Mouse (Mus musculus) midbrain, embryonic 14.5 days (tissue): Measurements from ENCODE around the gene Tiam1. TPM values are rescaled to one million over a fixed set of nuclear protein-coding genes. Genes with fewer than 3 reads are reported as not detected.

Source experiments
- ATAC-seq: fragments of 200-750 bp; cut with Nextera tagmentation; 2 replicates; pipeline ENCODE4 v1.8.0; 2017; ENCODE audit warnings: moderate number of reproducible peaks, moderate library complexity; ENCODE audit not compliant: low FRiP score, low TSS enrichment
- DNase-seq: peaks from one replicate; pipeline ENCODE4 v3.0.0-alpha.2; 2015
- H3K27ac ChIP-seq: fragments of 300-500 bp; sonication (generic); replicated peaks from 2 replicates; pipeline ENCODE4 v1.5.1; 2014; ENCODE audit warnings: mild to moderate bottlenecking, low read depth, low read length, moderate library complexity
- H3K27me3 ChIP-seq: fragments of 300-500 bp; sonication (generic); 2 replicates; pipeline ENCODE4 v1.6.1; 2014; ENCODE audit warnings: low read length, control low read depth, mixed read lengths; ENCODE audit not compliant: control insufficient read depth, insufficient read depth
- H3K36me3 ChIP-seq: fragments of 300-500 bp; sonication (generic); 2 replicates; pipeline ENCODE4 v1.6.1; 2014; ENCODE audit warnings: low read length, control low read depth; ENCODE audit not compliant: control insufficient read depth, insufficient read depth
- H3K4me1 ChIP-seq: fragments of 300-500 bp; sonication (generic); 2 replicates; pipeline ENCODE4 v1.6.1; 2014; ENCODE audit warnings: mild to moderate bottlenecking, antibody characterized with exemption, low read length, control low read depth; ENCODE audit not compliant: control insufficient read depth, insufficient read depth
- H3K4me2 ChIP-seq: fragments of 300-500 bp; sonication (generic); 2 replicates; pipeline ENCODE4 v1.6.1; 2014; ENCODE audit warnings: mild to moderate bottlenecking, low read length, moderate library complexity
- H3K4me3 ChIP-seq: fragments of 300-500 bp; sonication (generic); replicated peaks from 2 replicates; pipeline ENCODE4 v1.5.1; 2014; ENCODE audit warnings: low read depth, low read length
- H3K9ac ChIP-seq: fragments of 300-500 bp; sonication (generic); replicated peaks from 2 replicates; pipeline ENCODE4 v1.6.1; 2014; ENCODE audit warnings: mild to moderate bottlenecking, low read length, moderate library complexity
- H3K9me3 ChIP-seq: fragments of 300-500 bp; sonication (generic); 2 replicates; pipeline ENCODE4 v1.6.1; 2016; ENCODE audit warnings: low read length, control low read depth, mixed read lengths; ENCODE audit not compliant: control insufficient read depth
- WGBS: fragments of 180-500 bp; shearing (Covaris S2); extraction: QIAGEN DNeasy Blood & Tissue Kit; methylation state at CpG from one replicate; pipeline ENCODE4 v1.1.7; 2014; 5-methylcytosine and 5-hydroxymethylcytosine counted together
- polyA plus RNA-seq: library from polyadenylated mRNA; unstranded; fragments of >200 nt; fragmentation: Nextera tagmentation; extraction: Ambion mirVana; gene quantifications from 2 replicates; pipeline ENCODE4 v1.2.1, GENCODE M21; 2014

The Tiam1 gene
- polyA plus RNA-seq, 1 experiment from 2014 or later = 34.6 TPM

GRCm38 (mm10) chr16:90141556-90141955 lies 2.0 kb downstream of the Tiam1 start:
- peak overlapping the region; percentile 81 for H3K9ac ChIP-seq
- peak overlapping the region; percentile 83 for H3K4me2 ChIP-seq
- H3K36me3 ChIP-seq = no peaks in the 10 kb centered on the region; the same call in 1 of the 2 replicates
- no peaks in the 10 kb centered on the region for H3K27me3 ChIP-seq
- no peak for ATAC-seq
- H3K4me3 ChIP-seq = peak overlapping the region; percentile 68
- peak; percentile 38 for DNase-seq
- H3K4me1 ChIP-seq = peaks cover 15% of the 10 kb centered on the region; the same call in 1 of the 2 replicates
- 20% methylated on average over 9 of the region's 9 CpGs for WGBS
- H3K27ac ChIP-seq = no peak overlapping the region
- no peaks in the 10 kb centered on the region; the same call in 1 of the 2 replicates for H3K9me3 ChIP-seq

GRCm38 (mm10) chr16:90140571-90140970 lies 3.0 kb downstream of the Tiam1 start:
- ATAC-seq (no peak), DNase-seq (no peak)
- Histone ChIP-seq H3K4me2 (no peak overlapping the region), H3K36me3 (no peaks in the 10 kb centered on the region; the same call in 1 of the 2 replicates), H3K9me3 (no peaks in the 10 kb centered on the region; the same call in 1 of the 2 replicates), H3K9ac (no peak overlapping the region), H3K27ac (no peak overlapping the region), H3K4me1 (peaks cover 15% of the 10 kb centered on the region; the same call in 1 of the 2 replicates), H3K4me3 (no peak overlapping the region), H3K27me3 (no peaks in the 10 kb centered on the region)
- 89% methylated on average over 10 of the region's 10 CpGs for WGBS

GRCm38 (mm10) chr16:90139696-90140095 lies 3.9 kb downstream of the Tiam1 start:
- no peaks in the 10 kb centered on the region; the same call in 1 of the 2 replicates for H3K36me3 ChIP-seq
- peaks cover 15% of the 10 kb centered on the region; the same call in 1 of the 2 replicates for H3K4me1 ChIP-seq
- no peak for ATAC-seq
- H3K4me2 ChIP-seq = no peak overlapping the region
- 65% methylated on average over 9 of the region's 9 CpGs for WGBS
- H3K9ac ChIP-seq = no peak overlapping the region
- no peaks in the 10 kb centered on the region; the same call in 1 of the 2 replicates for H3K9me3 ChIP-seq
- H3K27me3 ChIP-seq = no peaks in the 10 kb centered on the region
- no peak overlapping the region for H3K4me3 ChIP-seq
- no peak overlapping the region for H3K27ac ChIP-seq
- no peak for DNase-seq

- Histone ChIP-seq H3K9me3 (no peaks in the 10 kb centered on the region; the same call in 1 of the 2 replicates), H3K4me2 (no peak overlapping the region), H3K27ac (no peak overlapping the region), H3K4me1 (peaks cover 12% of the 10 kb centered on the region; the same call in 1 of the 2 replicates), H3K9ac (no peak overlapping the region), H3K36me3 (no peaks in the 10 kb centered on the region; the same call in 1 of the 2 replicates), H3K4me3 (no peak overlapping the region), H3K27me3 (no peaks in the 10 kb centered on the region)
- ATAC-seq (no peak), DNase-seq (no peak)
- WGBS = 88% methylated on average over 12 of the region's 12 CpGs
These were observed 5.4 kb downstream of the Tiam1 start for GRCm38 (mm10) chr16:90138151-90138550.

- 97% methylated on average over 23 of the region's 23 CpGs for WGBS
- Histone ChIP-seq H3K27me3 (no peaks in the 10 kb centered on the region), H3K4me1 (peaks cover 15% of the 10 kb centered on the region), H3K27ac (no peak overlapping the region), H3K9ac (no peak overlapping the region), H3K4me2 (no peak overlapping the region), H3K36me3 (no peaks in the 10 kb centered on the region; the same call in 1 of the 2 replicates), H3K9me3 (no peaks in the 10 kb centered on the region; the same call in 1 of the 2 replicates), H3K4me3 (no peak overlapping the region)
- ATAC-seq (no peak), DNase-seq (no peak)
These were observed 6.4 kb downstream of the Tiam1 start for GRCm38 (mm10) chr16:90137175-90137574.

- no peak for DNase-seq
- Histone ChIP-seq H3K36me3 (no peaks in the 10 kb centered on the region; the same call in 1 of the 2 replicates), H3K4me3 (no peak overlapping the region), H3K4me2 (no peak overlapping the region), H3K27me3 (no peaks in the 10 kb centered on the region), H3K9ac (no peak overlapping the region), H3K27ac (no peak overlapping the region), H3K9me3 (no peaks in the 10 kb centered on the region; the same call in 1 of the 2 replicates), H3K4me1 (peaks cover 9% of the 10 kb centered on the region)
- 93% methylated on average over 3 of the region's 3 CpGs for WGBS
- no peak for ATAC-seq
These were observed 8.0 kb downstream of the Tiam1 start for GRCm38 (mm10) chr16:90135580-90135979.

GRCm38 (mm10) chr16:90134351-90134750 lies 9.2 kb downstream of the Tiam1 start:
- Histone ChIP-seq H3K4me3 (no peak overlapping the region), H3K9ac (no peak overlapping the region), H3K27ac (no peak overlapping the region), H3K4me1 (peaks cover 8% of the 10 kb centered on the region), H3K27me3 (no peaks in the 10 kb centered on the region), H3K9me3 (no peaks in the 10 kb centered on the region; the same call in 1 of the 2 replicates), H3K4me2 (no peak overlapping the region), H3K36me3 (no peaks in the 10 kb centered on the region; the same call in 1 of the 2 replicates)
- 82% methylated on average over 7 of the region's 7 CpGs for WGBS
- no peak for ATAC-seq
- no peak for DNase-seq

- peaks cover 16% of the 10 kb centered on the region for H3K4me1 ChIP-seq
- 15% methylated on average over 7 of the region's 7 CpGs for WGBS
- no peaks in the 10 kb centered on the region; the same call in 1 of the 2 replicates for H3K9me3 ChIP-seq
- no peak overlapping the region for H3K9ac ChIP-seq
- H3K36me3 ChIP-seq = no peaks in the 10 kb centered on the region; the same call in 1 of the 2 replicates
- no peak overlapping the region for H3K4me3 ChIP-seq
- no peak for DNase-seq
- no peak overlapping the region for H3K27ac ChIP-seq
- no peak overlapping the region for H3K4me2 ChIP-seq
- ATAC-seq = no peak
- no peaks in the 10 kb centered on the region for H3K27me3 ChIP-seq
These were observed 10.8 kb downstream of the Tiam1 start for GRCm38 (mm10) chr16:90132816-90133215.

- peak; percentile 54 for DNase-seq
- no peaks in the 10 kb centered on the region for H3K27me3 ChIP-seq
- H3K9ac ChIP-seq = no peak overlapping the region
- H3K4me1 ChIP-seq = peaks cover 16% of the 10 kb centered on the region
- no peak overlapping the region for H3K4me3 ChIP-seq
- no peak overlapping the region for H3K27ac ChIP-seq
- WGBS = 3% methylated on average over 10 of the region's 10 CpGs
- H3K9me3 ChIP-seq = no peaks in the 10 kb centered on the region; the same call in 1 of the 2 replicates
- no peaks in the 10 kb centered on the region for H3K36me3 ChIP-seq
- no peak for ATAC-seq
- H3K4me2 ChIP-seq = no peak overlapping the region
These were observed 11.2 kb downstream of the Tiam1 start for GRCm38 (mm10) chr16:90132331-90132730.
